Mouse (Mus musculus): ENCODE data around the gene Creb3l2. TPM values are rescaled to one million over a fixed set of nuclear protein-coding genes. Genes with fewer than 3 reads are reported as not detected.
"Not testable (repeated sequence)": the region's sequence is repeated elsewhere in the genome, so short reads cannot be mapped to it uniquely, and the experiment has no call there.

Creb3l2 gene
- total and polyA plus RNA-seq, 2 experiments from 2014 or later, result 2.2 to 6.3 TPM

GRCm38 (mm10) chr6:37473674-37474342 lies 31.9 kb upstream of the Creb3l2 start:
- H3K27ac ChIP-seq, result no peak overlapping the region
- no peaks in the 10 kb centered on the region for H3K4me1 ChIP-seq (ENCODE audit: insufficient read depth, low read length)
- DNase-seq (ENCODE audit: low spot score), result no peak
- no peaks in the 10 kb centered on the region for H3K27me3 ChIP-seq (ENCODE audit: insufficient read depth, low read length)
- WGBS, result 87% methylated on average over 4 of the region's 4 CpGs
- H3K9ac ChIP-seq (replicated peaks; ENCODE audit: low read length), result no peak overlapping the region
- no peak overlapping the region for H3K4me3 ChIP-seq (ENCODE audit: low read length)
- ATAC-seq, result no peak
- no peaks in the 10 kb centered on the region for H3K36me3 ChIP-seq (ENCODE audit: insufficient read depth, low read length)
- H3K4me2 ChIP-seq (ENCODE audit: low read depth, low read length), result no peak overlapping the region
- TF ChIP-seq CTCF (IDR thresholded peaks at IDR 0.05; ENCODE audit: low read depth), result peak; percentile 49
- no peaks in the 10 kb centered on the region for H3K9me3 ChIP-seq (ENCODE audit: low read length)

DNA sequence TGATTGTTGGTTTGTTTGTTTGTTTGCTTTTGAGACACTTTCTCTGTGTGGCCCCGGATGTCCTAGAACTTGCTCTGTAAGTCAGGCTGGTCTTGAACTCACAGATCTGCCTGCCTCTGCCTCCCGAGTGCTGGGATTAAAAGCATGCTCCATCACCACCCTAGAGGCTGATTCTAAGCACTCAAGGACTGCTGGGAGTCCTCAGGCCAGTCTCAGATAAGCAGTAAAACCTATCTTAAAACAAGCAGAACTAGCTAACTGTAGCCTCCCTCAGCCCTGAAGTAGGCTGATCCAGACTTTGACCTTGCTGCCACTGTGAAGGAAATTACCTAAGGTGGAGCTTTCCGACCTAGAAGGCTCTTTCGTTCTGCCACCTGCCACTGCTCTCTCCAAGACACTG lies 28.3 kb upstream of the Creb3l2 start:
- H3K4me2 ChIP-seq (ENCODE audit: low read depth, low read length), result no peak overlapping the region
- no peaks in the 10 kb centered on the region for H3K36me3 ChIP-seq (ENCODE audit: insufficient read depth, low read length)
- no peaks in the 10 kb centered on the region for H3K27me3 ChIP-seq (ENCODE audit: insufficient read depth, low read length)
- TF ChIP-seq CTCF (IDR thresholded peaks at IDR 0.05; ENCODE audit: low read depth), result no peak
- ATAC-seq (no peak), DNase-seq (ENCODE audit: low spot score) (no peak)
- no peak overlapping the region for H3K27ac ChIP-seq
- 77% methylated on average over 4 of the region's 4 CpGs for WGBS
- no peak overlapping the region for H3K4me3 ChIP-seq (ENCODE audit: low read length)
- no peak overlapping the region for H3K9ac ChIP-seq (replicated peaks; ENCODE audit: low read length)
- no peaks in the 10 kb centered on the region for H3K4me1 ChIP-seq (ENCODE audit: insufficient read depth, low read length)
- H3K9me3 ChIP-seq (ENCODE audit: low read length), result no peaks in the 10 kb centered on the region; the same call in 1 of the 2 replicates

- no peak overlapping the region for H3K27ac ChIP-seq
- no peaks in the 10 kb centered on the region; the same call in 1 of the 2 replicates for H3K9me3 ChIP-seq (ENCODE audit: low read length)
- TF ChIP-seq CTCF (IDR thresholded peaks at IDR 0.05; ENCODE audit: low read depth), result no peak
- no peak overlapping the region for H3K9ac ChIP-seq (replicated peaks; ENCODE audit: low read length)
- no peaks in the 10 kb centered on the region for H3K36me3 ChIP-seq (ENCODE audit: insufficient read depth, low read length)
- DNase-seq (ENCODE audit: low spot score) (no peak), ATAC-seq (no peak)
- no peak overlapping the region for H3K4me2 ChIP-seq (ENCODE audit: low read depth, low read length)
- no peak overlapping the region for H3K4me3 ChIP-seq (ENCODE audit: low read length)
- WGBS, result 72% methylated on average over 5 of the region's 5 CpGs
- no peaks in the 10 kb centered on the region for H3K4me1 ChIP-seq (ENCODE audit: insufficient read depth, low read length)
- no peaks in the 10 kb centered on the region for H3K27me3 ChIP-seq (ENCODE audit: insufficient read depth, low read length)
These were observed 23.9 kb upstream of the Creb3l2 start for GRCm38 (mm10) chr6:37465847-37466246.

- H3K4me1 ChIP-seq (ENCODE audit: insufficient read depth, low read length), result no peaks in the 10 kb centered on the region
These were observed 23.4 kb upstream of the Creb3l2 start for GRCm38 (mm10) chr6:37465356-37465755.

DNA sequence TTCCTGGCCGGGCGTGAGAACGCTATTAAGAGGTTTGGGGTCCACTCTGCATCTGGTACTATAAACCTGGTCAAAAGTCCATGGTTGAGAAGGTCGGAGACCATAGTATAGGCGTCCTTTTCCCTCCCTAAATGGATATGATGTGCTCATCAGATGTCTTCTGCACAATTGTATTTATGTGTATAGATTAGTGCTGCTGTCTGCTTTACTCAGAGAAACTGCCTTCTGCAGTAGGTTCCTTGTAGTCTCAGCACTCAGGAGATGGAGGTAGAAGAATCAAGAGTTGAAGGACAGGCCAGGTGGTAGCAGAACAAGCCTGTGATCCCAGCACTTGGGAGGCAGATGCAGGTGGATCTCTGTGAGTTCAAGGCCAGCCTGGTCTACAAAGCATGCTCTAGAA lies 22.6 kb upstream of the Creb3l2 start:
- 2% methylated on average over 5 of the region's 5 CpGs for WGBS
- Histone ChIP-seq H3K4me3 (ENCODE audit: low read length) (peak overlapping the region; percentile 36), H3K27ac (0 out of 2 replicates have a peak overlapping the region, but pooled peaks have one; percentile 41), H3K4me1 (ENCODE audit: insufficient read depth, low read length) (no peaks in the 10 kb centered on the region), H3K27me3 (ENCODE audit: insufficient read depth, low read length) (no peaks in the 10 kb centered on the region), H3K9ac (replicated peaks; ENCODE audit: low read length) (no peak overlapping the region), H3K4me2 (ENCODE audit: low read depth, low read length) (peak overlapping the region; percentile 52), H3K9me3 (ENCODE audit: low read length) (no peaks in the 10 kb centered on the region; the same call in 1 of the 2 replicates), H3K36me3 (ENCODE audit: insufficient read depth, low read length) (no peaks in the 10 kb centered on the region)
- ATAC-seq (no peak), DNase-seq (ENCODE audit: low spot score) (no peak)
- TF ChIP-seq CTCF (IDR thresholded peaks at IDR 0.05; ENCODE audit: low read depth), result no peak

More at GRCm38 (mm10) chr6:37465356-37465755, 23.4 kb upstream of the Creb3l2 start:
- Histone ChIP-seq H3K4me3 (ENCODE audit: low read length) (no peak overlapping the region), H3K36me3 (ENCODE audit: insufficient read depth, low read length) (no peaks in the 10 kb centered on the region), H3K4me2 (ENCODE audit: low read depth, low read length) (no peak overlapping the region), H3K27ac (no peak overlapping the region), H3K9me3 (ENCODE audit: low read length) (no peaks in the 10 kb centered on the region; the same call in 1 of the 2 replicates), H3K27me3 (ENCODE audit: insufficient read depth, low read length) (no peaks in the 10 kb centered on the region), H3K9ac (replicated peaks; ENCODE audit: low read length) (no peak overlapping the region)
- ATAC-seq, result no peak
- no peak for DNase-seq (ENCODE audit: low spot score)
- TF ChIP-seq CTCF (IDR thresholded peaks at IDR 0.05; ENCODE audit: low read depth), result no peak

GRCm38 (mm10) chr6:37463517-37464482 lies 21.9 kb upstream of the Creb3l2 start:
- H3K27ac ChIP-seq, result peak overlapping the region; percentile 38; the same call in 1 of the 2 replicates
- WGBS, result 0% methylated on average over 7 of the region's 25 CpGs
- peak overlapping the region; percentile 36 for H3K4me3 ChIP-seq (ENCODE audit: low read length)
- ATAC-seq, result peak; percentile 99
- not testable (repeated sequence) for H3K9me3 ChIP-seq (ENCODE audit: low read length); H3K36me3 ChIP-seq (ENCODE audit: insufficient read depth, low read length); H3K27me3 ChIP-seq (ENCODE audit: insufficient read depth, low read length); H3K9ac ChIP-seq (replicated peaks; ENCODE audit: low read length); H3K4me1 ChIP-seq (ENCODE audit: insufficient read depth, low read length)
- peak; percentile 89 for DNase-seq (ENCODE audit: low spot score)
- peak overlapping the region; percentile 52 for H3K4me2 ChIP-seq (ENCODE audit: low read depth, low read length)
- TF ChIP-seq CTCF (IDR thresholded peaks at IDR 0.05; ENCODE audit: low read depth), result peak; percentile 73

Measured in hindbrain, postnatal 0 days (tissue).